Mouse (Mus musculus) cerebellum, adult 18-20 months (tissue): Measurements from ENCODE around the gene Fabp3.
A peak's percentile ranks its signal among the peaks of the same experiment; 100 is the strongest.

Source experiments
- DNase-seq, 2 experiments: peaks; one replicate each; pipeline ENCODE4 v3.0.0; 2021

Gene Fabp3

DNA sequence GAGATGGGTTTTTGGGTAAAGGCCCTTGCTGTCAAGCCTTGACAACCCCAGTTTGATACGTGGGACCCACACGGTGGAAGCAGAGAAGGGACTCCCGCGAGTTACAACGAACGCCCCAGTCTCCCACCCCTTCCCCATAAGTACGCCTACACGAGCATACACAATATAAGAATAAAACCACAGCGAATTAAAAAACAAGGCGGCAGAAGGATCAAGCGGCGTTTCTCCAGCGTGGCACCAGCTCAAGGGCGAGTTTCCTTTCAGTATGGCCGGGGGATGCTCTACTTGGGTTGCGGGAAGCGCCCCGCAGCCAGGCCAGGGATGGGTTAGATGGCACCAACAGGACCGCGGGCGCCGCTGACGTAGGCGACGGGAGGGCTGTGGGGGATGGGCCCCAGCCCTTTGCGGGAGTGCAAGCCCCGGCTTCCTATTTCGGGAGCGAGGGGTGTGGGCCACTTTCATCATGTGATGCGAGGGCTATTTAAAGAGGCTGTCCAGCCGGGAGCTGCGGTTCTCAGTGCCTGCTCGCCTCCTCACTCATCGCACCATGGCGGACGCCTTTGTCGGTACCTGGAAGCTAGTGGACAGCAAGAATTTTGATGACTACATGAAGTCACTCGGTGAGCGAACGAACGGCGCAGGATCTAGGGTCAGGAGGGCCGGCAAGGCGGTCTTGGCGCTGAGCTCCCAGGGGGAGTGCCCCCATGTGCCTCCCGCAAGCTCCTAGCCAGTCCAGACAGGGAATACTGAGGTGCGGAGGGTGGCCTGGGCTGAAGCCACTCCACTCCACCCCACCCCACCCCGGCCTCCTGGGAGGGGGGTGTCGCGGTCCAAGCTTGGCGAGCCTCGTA, at the start of gene Fabp3, which contains the start of gene Gm10570:
TSS of gene Fabp3 (plus strand) at position 365 of the 851 bp plus-strand sequence.
TSS of gene Gm10570 (minus strand) at position 444 of the 851 bp plus-strand sequence.
- peak; percentile 75 to 82 for DNase-seq

- no peak for DNase-seq
Observed at GRCm38 (mm10) chr4:130260406-130260805, 48.0 kb upstream of the Fabp3 start.

- DNase-seq = no peak
Observed at GRCm38 (mm10) chr4:130264131-130264530, 44.3 kb upstream of the Fabp3 start.

DNA sequence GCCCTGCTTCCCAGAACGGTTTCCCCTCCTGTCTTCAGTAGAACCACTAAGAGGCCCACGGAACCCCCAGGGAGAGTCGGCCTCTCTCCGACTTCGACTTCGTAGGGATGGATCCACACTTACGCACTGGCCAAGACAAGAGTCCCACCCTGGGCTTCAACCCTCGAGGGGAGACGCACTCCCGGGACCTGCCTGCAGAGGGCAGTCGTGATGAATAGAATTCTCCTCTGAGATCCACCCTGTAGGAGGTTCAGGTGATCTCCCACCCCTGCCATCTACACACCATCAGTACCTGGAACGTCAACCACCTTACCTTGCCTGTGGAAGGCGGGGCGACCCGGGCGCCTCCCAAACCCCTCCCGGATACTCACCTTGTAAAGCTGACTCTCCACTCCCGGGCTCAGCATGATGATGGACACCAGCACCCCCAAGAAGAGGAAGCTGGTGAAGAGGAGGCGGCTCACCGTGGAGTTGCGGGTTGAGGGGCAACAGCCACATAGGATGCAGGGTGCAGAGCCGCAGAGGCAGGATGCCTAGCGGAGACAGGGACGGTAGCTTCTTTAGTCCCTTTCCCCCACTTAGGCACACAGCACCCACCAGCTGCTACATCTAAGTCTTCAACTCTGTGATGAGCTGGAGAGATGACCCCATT, 43.6 kb upstream of the Fabp3 start:
- DNase-seq = peak; percentile 75 to 84

DNA sequence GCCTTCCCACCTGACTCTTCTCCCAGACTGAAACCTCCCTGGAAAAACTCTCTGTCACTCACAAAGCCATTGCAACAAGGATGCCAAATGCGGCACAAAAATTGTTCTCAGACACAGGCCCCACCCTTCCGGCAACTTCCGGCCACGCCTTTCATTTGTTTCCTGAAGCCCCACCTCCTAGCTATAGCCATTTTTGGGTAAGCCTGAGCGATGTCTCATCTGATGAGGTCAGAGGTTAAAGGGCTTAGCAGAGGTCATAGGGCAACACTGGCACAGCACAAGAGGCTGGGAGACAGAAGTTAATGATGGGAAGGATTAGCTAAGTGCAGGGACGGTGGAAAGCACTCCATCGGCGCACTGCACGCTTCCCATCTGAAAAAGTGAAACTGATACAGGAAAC, 41.8 kb upstream of the Fabp3 start:
- DNase-seq = no peak

DNA sequence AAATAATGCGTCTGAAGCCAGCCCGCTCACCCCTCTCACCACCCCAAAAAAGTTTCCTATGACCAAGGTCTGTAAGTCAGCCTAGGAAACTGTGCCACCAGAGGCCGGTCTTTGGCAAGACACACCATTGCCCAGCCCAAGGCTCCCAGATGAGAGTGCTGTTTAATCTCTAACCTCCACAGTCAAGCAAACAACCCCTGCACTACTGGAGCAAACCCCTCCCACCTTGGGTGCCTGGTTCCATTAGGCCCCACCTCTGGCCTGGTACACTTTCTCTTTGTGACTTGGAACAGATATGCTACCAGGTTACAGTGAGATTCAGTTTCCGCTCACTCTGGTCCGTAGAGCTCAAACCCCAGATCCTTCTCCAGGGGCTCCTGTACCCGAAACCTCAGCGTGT, 41.3 kb upstream of the Fabp3 start:
- DNase-seq = no peak

DNA sequence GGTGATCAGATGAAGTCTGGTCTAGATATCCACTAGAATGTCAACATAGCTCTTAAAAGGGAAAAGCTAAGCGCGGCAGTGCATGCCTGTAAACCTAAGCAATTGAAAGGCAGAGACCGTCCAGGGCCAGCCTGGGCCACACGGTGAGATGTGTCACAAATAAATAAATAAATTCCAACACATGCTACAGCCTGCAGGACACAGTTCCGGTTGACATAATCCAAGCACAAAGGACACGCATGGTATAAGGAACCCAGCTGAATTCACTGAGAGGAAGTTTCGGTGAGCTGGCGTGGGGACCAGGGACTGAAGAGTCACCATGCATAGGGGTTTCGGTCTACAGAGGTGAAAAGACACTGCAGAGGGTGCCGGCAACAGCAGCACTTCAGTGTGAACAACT, 39.7 kb upstream of the Fabp3 start:
- peak in 1 of 2 experiments; percentile 39 for DNase-seq

DNA sequence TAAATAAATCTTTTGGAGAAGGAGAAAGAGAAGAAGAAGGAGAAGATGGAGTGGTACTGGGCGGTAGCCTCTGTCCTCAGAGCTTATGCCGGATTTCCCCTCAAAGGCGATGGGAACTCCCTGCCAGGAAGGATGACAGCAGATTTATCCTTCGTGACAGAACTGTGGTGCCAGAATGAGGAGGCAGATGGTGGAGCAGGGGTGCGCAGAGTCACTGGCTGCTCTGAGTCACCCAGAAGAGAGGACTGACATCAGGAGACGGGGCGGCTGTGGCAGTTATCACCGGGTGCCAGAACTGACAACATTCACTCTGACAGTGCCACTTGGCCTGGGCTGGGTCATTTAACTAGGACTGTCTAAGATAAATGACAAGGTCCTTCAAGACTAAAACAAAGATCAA, 38.3 kb upstream of the Fabp3 start:
- DNase-seq = peak; percentile 77 to 85

DNA sequence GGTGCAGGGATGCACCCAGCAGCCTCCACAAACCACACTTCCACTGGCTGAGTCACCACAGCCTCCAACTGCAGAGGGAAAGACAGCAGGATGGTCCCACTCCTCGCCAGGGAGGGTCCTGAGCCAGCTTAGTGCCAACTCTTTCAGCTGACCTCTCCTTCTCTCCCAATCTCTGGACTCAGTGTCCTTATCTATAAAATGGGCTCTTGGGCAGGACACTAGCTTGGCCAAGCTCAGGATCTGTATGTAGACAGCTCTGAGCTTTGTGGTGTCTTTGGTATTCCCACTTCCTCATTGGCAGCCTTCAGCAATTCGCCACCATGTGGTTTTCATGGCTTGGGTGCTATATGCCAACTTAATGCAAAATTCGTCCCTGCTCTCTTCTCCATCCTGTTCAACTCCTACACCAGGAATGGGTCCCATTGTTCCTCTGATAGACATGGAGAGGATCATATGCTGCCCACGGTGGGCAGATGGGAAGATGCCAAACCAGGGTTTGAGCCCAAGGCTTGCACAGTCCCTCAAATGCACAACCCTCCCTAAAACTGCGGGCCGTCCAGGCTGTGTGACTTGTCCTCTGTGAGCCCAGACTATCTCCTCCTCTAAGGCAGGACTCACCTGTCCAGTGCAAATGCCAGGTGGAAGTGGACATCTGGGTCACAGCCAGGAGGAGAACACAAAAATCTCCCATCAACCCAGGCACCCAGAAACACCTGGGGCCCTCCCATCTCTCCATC, 37.6 kb upstream of the Fabp3 start:
- no peak for DNase-seq

DNA sequence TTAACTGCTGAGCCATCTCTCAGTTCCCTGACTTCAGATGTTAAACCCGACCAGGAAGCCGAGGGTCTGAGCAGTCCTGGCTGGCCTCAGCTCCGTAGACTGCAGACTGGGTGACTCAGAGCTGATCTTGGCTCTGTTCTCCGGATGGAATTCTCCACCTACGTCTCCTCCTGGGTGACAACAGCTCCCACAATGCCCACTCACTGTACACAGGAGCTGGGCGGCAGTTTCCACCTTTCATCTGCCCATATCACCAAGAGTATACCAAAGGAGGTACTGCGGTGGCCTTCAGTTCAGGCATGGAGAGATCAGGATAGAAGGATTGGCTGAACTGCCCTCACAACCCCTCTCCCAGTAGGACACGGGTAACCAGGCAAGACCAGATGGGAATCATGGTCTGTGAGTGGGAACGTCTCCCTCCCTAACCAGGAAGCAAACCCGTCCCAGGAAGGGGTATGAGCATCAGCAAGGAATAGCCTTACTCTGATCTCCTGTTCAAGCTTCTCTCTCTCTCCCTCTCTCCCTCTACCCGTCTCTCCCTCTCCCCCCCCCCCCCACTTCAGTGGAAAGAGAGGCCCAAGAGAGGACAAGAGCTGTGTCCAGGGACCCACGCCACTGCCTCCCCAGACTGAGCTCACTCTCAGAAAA, 34.6 kb upstream of the Fabp3 start:
- DNase-seq = peak; percentile 75 to 82

DNA sequence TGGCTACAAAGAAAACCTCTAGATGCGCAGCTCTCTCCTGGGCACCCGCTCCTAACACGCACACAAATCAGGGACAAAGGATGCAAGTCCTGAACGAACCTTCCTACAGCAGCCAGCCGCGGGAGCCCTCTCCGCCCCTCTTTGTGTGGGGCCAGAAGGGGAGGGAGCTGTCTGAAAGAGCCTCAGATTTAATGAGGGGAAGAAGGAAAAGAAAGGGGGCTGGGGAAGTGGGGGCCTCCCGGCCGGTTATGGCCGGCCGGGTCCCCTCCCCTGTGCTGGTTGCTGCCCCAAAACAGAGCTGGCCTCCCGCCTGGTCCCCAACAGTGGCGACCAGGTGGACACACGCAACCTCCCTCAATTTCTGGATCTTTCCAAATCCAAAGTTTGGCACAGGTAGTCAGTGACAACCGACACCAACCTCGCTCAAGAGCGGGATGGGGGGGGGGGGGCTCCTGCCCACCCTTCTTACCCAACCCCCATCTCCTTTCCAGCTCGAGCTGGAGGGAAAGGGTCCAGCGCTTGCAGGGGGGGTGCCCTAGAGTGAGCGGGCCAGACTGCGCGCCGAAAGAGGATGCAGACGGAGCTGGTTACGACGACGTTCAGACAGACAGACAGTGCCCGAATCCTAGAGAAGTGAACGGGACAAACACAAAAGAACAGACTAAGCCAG, 33.9 kb upstream of the Fabp3 start:
- peak; percentile 68 to 75 for DNase-seq

DNA sequence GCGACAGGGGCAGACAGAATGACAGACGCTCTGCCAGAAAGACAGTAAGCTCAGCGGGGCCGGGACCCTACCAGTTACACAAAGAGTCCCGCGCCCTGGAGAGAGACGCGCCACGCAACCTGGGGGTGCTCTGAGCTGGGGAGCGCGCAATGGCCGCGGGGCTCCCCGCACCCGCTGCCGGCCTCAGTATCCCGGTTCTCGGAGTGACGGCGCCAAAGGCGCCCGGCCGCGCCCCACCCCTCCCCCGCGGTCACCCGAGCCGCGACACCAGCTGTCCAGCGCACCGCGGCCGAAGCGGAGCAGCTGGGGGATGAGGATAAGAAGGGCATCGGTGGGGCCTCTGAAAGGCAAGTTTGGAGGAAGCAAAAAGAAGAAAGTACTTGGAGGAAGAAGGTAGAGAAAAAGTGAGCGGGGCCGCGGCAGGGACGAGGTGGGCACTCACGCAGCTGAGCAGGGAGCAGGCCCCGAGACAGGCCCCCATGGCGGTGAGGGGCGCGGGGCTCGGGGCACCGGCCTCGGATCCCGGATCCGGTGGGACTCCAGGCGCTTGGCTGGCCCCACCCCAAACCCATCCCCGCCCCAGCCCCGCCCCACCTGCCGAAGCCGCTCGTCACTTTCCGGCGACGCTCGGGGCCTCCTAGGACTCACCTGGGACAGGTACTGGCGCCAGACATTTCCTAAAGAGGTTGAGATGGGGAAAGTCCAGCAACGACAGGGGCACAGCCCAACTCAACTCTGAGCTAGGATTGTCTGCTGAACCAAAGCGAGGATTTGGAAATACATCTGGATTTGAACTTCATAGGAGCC, 33.2 kb upstream of the Fabp3 start:
- DNase-seq = peak; percentile 71 to 84

- no peak for DNase-seq
Observed at GRCm38 (mm10) chr4:130275823-130276105, 32.6 kb upstream of the Fabp3 start.

DNA sequence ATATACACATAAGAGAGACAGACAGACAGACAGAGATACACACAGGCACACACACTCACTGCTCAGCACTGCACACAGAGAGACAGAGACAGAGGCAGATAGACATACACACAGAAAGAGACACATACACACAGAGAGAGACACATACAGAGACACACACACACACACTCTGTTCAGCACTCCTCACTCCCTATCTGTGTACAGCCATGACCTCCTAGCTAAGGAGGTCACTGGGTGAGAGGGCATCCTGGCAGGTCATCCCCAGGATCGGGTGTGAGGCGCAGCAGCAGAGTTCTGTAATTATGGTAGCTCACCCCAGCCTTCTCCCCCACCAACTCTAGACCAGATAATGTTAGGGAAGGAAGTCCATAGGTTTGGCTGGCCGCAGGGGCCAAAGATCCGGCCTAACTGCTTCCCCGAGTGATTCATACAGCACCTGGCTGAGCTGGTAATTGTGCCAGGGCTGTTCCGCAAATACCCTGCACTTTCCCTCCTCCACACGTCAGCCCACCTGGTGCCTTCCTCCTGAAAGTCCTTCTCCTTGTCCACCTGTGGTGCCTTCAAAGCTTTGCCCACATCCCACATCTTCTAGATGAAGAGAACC, 31.7 kb upstream of the Fabp3 start:
- peak in 1 of 2 experiments; percentile 46 for DNase-seq

GRCm38 (mm10) chr4:130279105-130279504, 29.3 kb upstream of the Fabp3 start, which contains the start of gene Serinc2:
TSS of gene Serinc2 (minus strand) at chr4:130279205.
- DNase-seq = no peak

DNA sequence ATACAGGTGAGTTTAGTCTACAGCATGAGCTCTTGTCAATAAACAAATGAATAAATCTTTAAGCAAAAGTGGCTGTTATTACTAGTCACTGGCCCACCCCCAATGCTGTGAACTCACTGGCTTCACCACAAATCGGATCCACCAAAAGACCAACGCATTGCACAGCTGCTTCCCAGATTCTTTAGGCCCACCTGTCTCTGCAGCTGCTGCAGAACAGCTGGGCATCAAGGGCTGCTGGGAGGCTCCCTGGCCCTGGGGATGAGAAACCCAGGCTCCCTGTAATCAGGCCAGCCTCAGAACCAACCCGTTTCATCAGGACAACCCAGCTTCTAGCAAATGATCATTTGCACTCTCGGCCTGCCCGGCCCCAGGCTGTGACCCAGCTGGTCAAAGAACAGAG, 25.5 kb upstream of the Fabp3 start:
- no peak for DNase-seq

DNA sequence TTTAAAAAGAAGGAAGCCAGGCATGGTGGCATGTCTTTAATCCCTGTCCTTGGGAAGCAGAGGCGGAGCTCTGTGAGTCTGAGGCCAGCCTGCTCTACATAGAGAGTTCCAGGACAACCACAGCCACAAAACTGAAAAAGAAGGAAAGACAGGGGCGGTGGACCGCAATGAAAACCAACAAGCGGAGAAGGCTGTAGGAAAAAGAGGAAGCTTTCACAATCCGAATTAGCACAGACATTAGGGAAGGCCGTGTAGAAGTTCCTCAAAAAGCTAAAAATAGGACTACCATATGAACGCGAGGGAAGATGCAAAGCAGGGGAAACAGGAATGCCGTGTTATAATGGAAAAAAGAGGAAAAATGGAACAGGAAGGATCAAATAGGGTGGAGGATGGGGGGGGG, 24.6 kb upstream of the Fabp3 start:
- no peak for DNase-seq

DNA sequence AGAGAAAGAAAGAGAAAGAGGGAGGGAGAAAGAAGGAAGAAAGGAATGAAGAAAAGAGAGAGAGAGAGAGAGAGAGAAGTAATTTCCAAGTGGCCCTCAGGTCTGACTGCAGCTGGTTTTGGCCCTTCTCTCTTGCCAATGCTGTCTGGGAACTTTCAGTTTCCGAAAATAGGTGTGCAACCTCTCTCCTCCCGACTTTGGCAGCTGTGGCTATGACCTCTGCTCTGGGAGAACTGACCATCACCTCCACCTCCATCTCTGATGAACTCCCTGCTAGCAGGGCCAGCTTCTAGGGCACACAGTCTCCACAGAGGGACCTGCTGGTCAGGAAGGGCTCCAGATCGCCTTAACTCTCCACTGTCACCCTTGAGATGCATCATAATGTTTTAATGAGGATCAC, 21.9 kb upstream of the Fabp3 start:
- no peak for DNase-seq

DNA sequence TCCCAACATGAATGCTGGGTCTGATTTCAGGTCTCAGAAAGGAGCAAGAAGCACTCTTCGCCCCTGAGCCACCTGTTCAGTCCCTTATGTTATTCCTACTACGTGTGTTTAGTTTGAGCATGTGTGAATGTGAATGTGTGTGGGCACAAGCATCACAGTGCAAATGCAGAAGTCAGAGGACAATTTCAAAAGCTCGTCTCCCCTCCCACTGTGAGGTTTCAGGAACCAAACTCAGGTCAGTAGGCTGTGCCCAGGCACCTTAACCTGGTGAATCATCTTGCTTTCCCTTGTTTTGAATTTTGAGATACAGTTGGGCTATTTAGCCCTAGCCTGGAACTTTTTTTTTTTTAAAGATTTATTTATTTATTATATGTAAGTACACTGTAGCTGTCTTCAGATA, 18.6 kb upstream of the Fabp3 start:
- no peak for DNase-seq

DNA sequence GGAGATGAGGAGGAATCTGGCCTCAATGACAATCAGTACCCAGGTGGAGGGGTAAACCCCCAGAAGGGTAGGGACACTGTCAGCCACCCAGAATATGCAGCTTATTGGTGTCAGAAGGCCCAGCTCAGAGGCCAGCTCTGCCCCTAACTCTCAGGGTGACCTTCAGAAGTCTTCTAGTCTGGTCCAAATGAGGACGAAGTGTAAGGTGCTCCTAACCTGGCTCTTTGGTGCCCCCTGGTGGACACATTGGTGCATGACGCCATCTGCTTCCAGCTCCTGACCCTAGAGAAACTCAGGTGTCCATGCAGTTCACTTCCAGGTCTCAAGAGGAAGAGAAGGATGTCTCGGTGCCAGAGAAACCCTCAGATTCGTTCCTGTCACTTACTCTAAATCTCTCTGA, 16.1 kb upstream of the Fabp3 start:
- DNase-seq = peak; percentile 86 to 90

GRCm38 (mm10) chr4:130294513-130294912, 13.9 kb upstream of the Fabp3 start:
- DNase-seq = no peak
